Mouse (Mus musculus): ENCODE data around the gene Bank1.

DNA sequence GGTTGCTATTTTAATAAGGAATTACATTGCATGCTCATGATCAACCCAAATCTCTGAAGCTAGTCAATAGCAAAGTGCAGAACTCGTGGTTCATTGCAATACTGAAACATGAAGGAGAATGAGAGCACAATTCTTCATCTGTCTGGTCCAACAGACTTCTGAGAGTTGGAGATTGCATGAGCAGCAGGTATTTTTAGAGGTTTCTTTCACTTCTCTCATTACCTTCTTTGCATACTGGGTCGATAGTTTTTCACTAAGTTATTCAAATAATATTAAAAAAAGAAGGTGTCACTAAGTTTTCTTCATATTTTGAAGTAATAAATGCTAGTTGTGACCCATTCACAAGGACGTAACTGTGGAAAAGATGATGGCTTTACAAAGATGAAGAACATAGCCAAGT lies 87.1 kb downstream of the Bank1 start:
- TF ChIP-seq CTCF (IDR thresholded peaks at IDR 0.05; ENCODE audit: low read depth) (no peak), EP300 (IDR thresholded peaks at IDR 0.05; ENCODE audit: low read depth) (no peak)
